Mouse (Mus musculus): Measurements from ENCODE around the gene Frmd8.
"Not testable (repeated sequence)": the region's sequence is repeated elsewhere in the genome, so short reads cannot be mapped to it uniquely, and the experiment has no call there.

Frmd8 gene

GRCm38 (mm10) chr19:5824043-5824825 is 50.8 kb downstream of the Frmd8 start:
- DNase-seq, result peak; percentile 62

- DNase-seq, result no peak
These were observed 51.7 kb downstream of the Frmd8 start for GRCm38 (mm10) chr19:5823266-5823839.

GRCm38 (mm10) chr19:5822834-5823205 is 52.3 kb downstream of the Frmd8 start:
- no peak for DNase-seq

- peak; percentile 61 for DNase-seq
These were observed 52.8 kb downstream of the Frmd8 start for GRCm38 (mm10) chr19:5822174-5822833.

GRCm38 (mm10) chr19:5821847-5822173 is 53.3 kb downstream of the Frmd8 start:
- DNase-seq, result no peak

GRCm38 (mm10) chr19:5819549-5819948 is 55.5 kb downstream of the Frmd8 start:
- peak; percentile 60 for DNase-seq

- DNase-seq, result no peak
These were observed 56.5 kb downstream of the Frmd8 start for GRCm38 (mm10) chr19:5818590-5818977.

GRCm38 (mm10) chr19:5817703-5818589 is 57.1 kb downstream of the Frmd8 start:
- peak; percentile 90 for DNase-seq

GRCm38 (mm10) chr19:5815928-5816327 is 59.1 kb downstream of the Frmd8 start:
- DNase-seq, result no peak

GRCm38 (mm10) chr19:5815010-5815409 is 60.1 kb downstream of the Frmd8 start:
- peak; percentile 42 for DNase-seq

GRCm38 (mm10) chr19:5814048-5814447 is 61.0 kb downstream of the Frmd8 start:
- DNase-seq, result not testable (repeated sequence)

- DNase-seq, result peak; percentile 51
These were observed 61.5 kb downstream of the Frmd8 start for GRCm38 (mm10) chr19:5813567-5813966.

- peak; percentile 95 for DNase-seq
These were observed 63.1 kb downstream of the Frmd8 start for GRCm38 (mm10) chr19:5811771-5812504.

- DNase-seq, result peak; percentile 54
These were observed 64.1 kb downstream of the Frmd8 start for GRCm38 (mm10) chr19:5810840-5811563.

GRCm38 (mm10) chr19:5810103-5810839 is 64.8 kb downstream of the Frmd8 start:
- no peak for DNase-seq

- DNase-seq, result no peak
These were observed 65.4 kb downstream of the Frmd8 start for GRCm38 (mm10) chr19:5809712-5810089.

- DNase-seq, result no peak
These were observed 65.9 kb downstream of the Frmd8 start for GRCm38 (mm10) chr19:5808955-5809711.

- DNase-seq, result no peak
These were observed 67.3 kb downstream of the Frmd8 start for GRCm38 (mm10) chr19:5807740-5808139.

- no peak for DNase-seq
These were observed 68.3 kb downstream of the Frmd8 start for GRCm38 (mm10) chr19:5806809-5807205.
